Mouse (Mus musculus): ENCODE measurements around the gene 5330417C22Rik. TPM values are rescaled to one million over a fixed set of nuclear protein-coding genes. Genes with fewer than 3 reads are reported as not detected.
"Not testable (repeated sequence)": the region's sequence is repeated elsewhere in the genome, so short reads cannot be mapped to it uniquely, and the experiment has no call there.

5330417C22Rik gene
- total RNA-seq (2021) = 10 to 100 TPM; 25.3 to 32.2 TPM
- long read RNA-seq, full-length matches to known transcripts = 5 of 12 reads
- long read RNA-seq, partial matches to known transcripts = 3 of 12 reads
- long read RNA-seq, other reads (novel, unspliced or antisense) = 4 of 12 reads

GRCm38 (mm10) chr3:108536517-108537260 is at the start of gene 5330417C22Rik:
Gene 5330417C22Rik, minus strand, starts transcription at chr3:108536536.
- DNase-seq (ENCODE audit: low spot score in 2 of 2) = peak; percentile 90 to 91

DNA sequence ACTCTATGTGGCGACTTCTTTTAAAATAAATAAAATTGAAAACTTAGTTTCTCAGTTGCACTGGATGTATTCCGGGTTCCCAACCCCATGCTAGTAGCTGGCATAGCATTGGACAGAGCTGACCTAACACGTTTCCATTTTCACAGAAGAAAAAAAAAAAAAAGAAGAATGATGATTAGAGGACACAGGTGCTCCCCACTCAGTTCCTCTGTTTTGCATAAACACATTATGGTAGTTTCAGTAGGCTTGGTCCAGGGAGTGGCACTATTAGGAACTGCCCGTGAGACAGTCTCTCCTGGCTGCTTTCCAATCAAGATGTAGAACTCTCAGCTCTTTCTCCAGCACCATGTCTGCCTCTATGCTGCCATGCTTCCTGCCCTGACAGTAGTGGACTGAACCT is 48.2 kb upstream of the 5330417C22Rik start:
- DNase-seq (ENCODE audit: low spot score in 2 of 2) = no peak

DNA sequence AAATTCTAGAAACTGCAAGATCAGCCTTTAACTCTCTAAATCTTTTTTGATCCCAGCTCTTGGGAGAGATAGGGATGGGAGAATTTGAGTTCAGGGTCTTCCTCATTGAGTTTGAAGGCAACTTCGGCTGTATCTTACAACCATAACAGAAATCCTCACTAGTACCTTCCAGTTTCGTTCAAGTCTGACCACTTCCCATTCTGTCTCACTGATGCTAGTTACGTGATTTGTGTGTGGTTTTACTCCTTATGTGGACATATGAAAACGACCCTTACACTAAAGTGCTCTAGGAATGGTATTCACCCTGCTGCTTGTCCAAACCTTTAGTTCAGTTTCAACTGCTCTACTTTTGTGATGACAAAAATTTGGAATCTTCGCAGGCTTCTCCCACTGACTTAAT is 37.7 kb upstream of the 5330417C22Rik start:
- DNase-seq (ENCODE audit: low spot score in 2 of 2) = no peak

- DNase-seq (ENCODE audit: low spot score in 2 of 2) = no peak
Measured at GRCm38 (mm10) chr3:108572309-108573010, 36.1 kb upstream of the 5330417C22Rik start.

DNA sequence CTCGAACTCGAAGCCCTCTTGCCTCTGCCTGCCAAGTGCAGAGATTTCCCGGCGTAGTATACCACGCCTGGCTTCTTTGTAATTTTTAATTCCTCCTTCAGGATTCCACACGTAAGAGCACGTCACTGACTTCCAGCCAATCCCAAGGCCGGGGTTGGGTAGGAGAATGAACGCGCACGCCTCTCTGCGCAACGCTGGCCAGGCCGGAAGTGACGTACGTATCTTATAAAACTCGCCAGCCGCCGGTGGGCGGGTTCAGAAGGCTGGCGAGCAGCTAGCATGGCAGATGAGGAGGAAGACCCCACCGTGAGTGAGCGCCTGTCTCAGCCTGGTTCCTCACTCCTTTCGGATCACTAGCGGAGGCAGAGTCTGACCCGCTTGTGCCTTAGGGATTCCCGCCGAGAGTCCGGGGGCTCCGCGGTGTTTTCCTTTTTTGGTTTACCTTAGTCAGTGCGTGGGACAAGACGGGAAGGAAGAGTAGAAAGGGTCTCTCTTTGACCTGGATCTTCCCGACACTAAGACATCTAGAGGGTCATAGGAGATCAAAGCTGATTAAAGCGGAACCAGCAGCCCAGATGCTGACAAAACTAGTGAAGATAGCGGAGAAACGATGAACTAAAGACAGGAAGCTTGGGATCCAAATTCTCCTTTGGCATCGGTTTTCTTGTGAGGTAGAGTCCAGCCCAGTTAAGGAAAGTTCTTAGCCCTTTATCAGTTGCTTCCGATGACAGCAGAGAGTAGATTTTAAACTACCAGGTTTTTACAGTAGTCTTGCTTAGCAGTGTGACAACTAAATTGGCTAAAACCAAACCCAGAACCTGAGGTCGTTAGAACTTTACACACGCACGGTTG is 35.3 kb upstream of the 5330417C22Rik start, which contains the start of gene Taf13:
Gene Taf13 (plus strand): TSS at position 256 of the 852 bp plus-strand sequence.
- DNase-seq (ENCODE audit: low spot score in 2 of 2) = peak; percentile 95 to 98

DNA sequence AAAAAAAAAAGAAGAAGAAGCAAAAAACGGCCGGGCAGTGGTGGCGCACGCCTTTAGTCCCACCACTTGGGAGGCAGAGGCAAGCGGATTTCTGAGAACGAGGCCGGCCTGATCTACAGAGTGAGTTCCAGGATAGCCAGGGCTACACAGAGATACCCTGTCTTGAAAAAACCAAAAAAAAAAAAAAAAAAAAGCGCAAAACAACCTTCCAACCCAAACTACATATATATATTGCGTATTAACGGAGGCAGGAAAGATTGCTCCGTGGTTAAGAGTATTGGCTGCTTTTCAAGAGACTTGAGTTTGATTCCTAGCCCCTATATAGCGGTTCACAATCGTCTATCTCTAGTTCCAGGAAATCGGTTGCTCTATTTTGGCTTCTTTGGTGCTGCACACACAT is 34.5 kb upstream of the 5330417C22Rik start:
- DNase-seq (ENCODE audit: low spot score in 2 of 2) = no peak

- not testable (repeated sequence) for DNase-seq (ENCODE audit: low spot score in 2 of 2)
Measured at GRCm38 (mm10) chr3:108569636-108570035, 33.3 kb upstream of the 5330417C22Rik start.

- DNase-seq (ENCODE audit: low spot score in 2 of 2) = peak in 1 of 2 experiments; percentile 56
Measured at GRCm38 (mm10) chr3:108567990-108568877, 31.9 kb upstream of the 5330417C22Rik start.

DNA sequence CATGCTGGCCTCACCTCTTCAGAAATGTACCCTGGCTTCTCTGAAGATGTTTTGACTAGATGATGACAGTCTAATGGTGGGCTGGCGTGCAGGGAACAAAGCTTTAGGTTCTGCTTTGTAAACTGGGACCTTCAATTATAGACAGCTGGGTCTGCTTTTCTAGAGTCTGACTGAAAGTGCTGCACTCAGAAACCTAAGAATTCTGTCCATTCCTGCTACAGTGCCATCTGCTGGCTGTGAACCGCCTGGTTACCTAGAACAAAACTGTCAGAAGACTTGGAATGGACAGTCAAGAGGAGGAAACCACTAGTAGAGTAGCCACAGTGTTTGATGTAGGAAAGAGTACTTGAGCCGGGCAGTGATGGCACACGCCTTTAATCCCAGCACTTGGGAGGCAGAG is 27.0 kb upstream of the 5330417C22Rik start:
- peak; percentile 58 to 88 for DNase-seq (ENCODE audit: low spot score in 2 of 2)

GRCm38 (mm10) chr3:108562777-108563271 is 26.5 kb upstream of the 5330417C22Rik start:
- DNase-seq (ENCODE audit: low spot score in 2 of 2) = no peak

DNA sequence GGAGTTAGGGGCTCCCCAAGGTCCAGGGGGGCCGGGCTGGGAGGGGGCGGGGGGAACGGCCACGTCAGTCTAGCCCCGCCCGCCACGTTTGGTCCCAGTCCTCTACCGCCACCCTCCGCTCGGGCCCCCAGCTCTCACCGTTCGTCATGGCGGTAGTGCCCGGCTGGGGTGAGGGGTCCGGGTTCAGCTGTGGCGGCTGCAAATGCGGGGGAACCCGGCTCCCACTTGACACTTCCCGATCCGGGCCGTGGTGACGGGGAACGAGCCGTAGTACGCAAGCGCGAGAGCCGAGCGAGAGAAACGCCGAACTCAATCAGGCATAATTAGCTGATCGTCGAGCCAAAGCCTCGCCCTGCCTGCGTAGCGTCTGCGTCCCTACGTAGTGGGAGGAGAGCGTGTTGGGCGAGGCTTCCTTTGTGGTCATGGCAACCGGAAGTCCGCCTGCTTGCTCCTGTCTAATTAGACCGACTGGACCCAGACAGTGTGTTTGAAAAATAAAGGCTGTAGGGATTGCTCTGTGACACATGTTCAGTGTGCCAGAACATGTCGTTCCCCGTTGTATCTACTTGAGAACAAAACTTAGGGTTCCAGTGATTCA is 25.9 kb upstream of the 5330417C22Rik start, which contains the start of gene Tmem167b:
Gene Tmem167b (minus strand): TSS at position 334 of the 598 bp plus-strand sequence.
- DNase-seq (ENCODE audit: low spot score in 2 of 2) = peak; percentile 97 to 99

- peak in 1 of 2 experiments; percentile 57 for DNase-seq (ENCODE audit: low spot score in 2 of 2)
Measured at GRCm38 (mm10) chr3:108557888-108558287, 21.6 kb upstream of the 5330417C22Rik start.

DNA sequence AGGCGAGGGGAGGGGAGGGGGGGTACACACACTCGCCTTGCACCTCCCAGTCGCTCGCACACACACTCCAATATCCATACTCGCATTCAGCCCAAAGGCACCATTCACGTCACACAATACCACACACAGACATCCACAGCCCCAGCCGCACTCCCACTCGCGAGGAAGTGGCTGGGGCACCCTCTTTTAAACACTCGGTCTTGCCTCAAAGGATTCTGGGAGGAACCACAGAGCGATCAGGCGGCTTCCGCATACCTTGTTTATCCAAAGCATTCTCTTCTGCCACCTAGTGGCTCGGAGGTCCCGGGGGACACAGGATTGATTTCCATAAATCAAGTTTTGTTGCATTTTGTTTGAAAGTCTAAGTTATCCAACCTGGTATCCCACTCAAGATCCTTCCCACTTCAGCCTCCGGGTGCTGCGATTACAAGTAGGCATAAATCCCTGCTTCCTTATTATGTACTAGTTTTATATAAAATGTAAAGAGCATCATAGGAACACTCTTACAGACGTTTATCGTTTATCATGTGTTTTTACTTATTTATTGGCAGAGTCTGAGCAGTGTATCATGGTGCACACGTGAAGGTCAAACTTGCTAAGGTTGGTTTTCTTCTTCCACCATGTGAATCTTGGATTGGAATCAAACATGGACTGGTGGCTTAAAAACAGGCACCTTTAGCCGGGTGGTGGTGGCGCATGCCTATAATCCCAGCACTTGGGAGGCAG is 18.4 kb upstream of the 5330417C22Rik start:
- DNase-seq (ENCODE audit: low spot score in 2 of 2) = peak; percentile 89 to 98

DNA sequence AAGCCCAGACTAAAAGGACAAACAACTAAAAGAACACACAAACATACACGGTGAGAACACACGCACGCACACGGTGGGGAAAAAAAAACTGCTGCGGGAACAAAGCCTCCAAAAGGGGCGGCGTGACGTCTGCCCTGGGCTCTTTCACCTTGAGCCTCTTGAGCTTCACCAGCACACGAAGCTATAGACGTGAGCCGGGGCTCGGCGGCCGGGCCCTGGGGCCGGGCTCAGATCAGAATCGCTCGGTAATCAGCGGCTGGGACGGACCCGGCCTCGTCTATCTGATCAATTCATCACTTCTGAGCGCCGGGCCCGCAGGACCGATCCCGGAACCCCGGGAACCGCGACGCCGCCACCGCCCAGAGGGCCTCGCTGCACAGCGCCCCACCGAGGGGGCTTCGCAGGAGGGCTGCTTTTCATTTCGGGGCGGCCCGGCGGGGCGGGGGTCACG is 17.8 kb upstream of the 5330417C22Rik start:
- no peak for DNase-seq (ENCODE audit: low spot score in 2 of 2)

DNA sequence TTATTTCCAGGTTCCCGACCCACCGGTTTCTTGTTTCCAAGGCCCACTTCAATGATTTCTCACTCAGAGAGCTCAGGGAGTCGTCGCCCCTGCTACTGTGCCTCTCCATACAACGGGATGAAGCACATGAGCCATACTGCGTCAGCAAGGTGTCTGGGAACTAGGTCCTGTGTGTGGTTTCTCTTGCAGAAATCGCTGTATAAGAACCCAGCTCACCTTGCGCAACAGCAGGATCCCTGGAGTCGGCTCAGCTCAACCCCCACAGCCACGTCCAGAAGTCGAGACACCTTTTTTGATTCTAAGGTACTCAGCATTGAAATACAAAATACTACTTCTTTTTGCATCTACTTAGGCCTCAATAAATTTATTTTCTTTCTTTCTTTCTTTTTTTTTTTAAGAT is 6.0 kb upstream of the 5330417C22Rik start:
- no peak for DNase-seq (ENCODE audit: low spot score in 2 of 2)

DNA sequence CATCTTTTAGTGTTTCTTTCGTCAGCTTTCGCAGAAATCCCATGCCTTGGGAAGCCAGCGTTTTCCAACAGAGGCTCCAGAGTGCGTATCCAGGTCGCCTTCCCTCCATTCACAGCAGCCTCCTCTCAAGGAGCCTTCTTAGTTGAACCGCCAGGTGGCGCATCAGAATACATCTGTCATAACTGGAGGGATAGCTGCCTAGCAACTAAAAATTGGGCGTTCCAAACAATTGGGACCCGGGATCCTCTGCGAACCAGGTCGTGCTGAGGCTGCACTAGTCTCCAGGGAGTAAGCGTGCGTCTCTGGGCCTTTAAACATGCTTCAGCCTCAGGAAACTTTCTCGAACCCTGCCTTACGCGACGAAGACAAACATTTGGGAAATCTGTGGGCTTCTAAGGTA is 967 bp upstream of the 5330417C22Rik start:
- peak; percentile 85 to 93 for DNase-seq (ENCODE audit: low spot score in 2 of 2)

- no peak for DNase-seq (ENCODE audit: low spot score in 2 of 2)
Measured at GRCm38 (mm10) chr3:108535896-108536516, 330 bp downstream of the 5330417C22Rik start.

DNA sequence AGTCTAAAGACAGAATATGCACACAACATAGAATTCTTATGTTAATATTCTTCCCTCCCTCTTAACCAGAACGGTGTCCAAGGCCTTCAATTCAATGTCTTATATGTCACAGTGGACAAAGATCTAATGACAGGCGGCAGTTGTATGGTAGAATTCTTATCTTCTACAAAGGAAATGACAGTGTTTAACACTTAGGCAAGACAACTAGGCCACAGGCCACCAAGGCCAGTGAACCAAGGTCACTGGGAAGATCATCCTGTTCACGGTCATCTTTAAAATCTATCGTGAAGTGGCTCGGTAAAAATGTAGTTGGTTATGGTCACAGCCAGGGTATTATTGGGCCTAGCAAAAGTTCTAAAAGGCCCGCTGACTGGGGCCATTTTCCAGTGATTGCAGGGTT is 2.4 kb downstream of the 5330417C22Rik start, which contains the start of gene 1700013F07Rik:
Gene 1700013F07Rik (plus strand): TSS at position 200 of the 400 bp plus-strand sequence.
- no peak for DNase-seq (ENCODE audit: low spot score in 2 of 2)
